Mouse (Mus musculus) kidney, adult 18-20 months (tissue): ENCODE measurements at regions not wholly inside any gene's neighbourhood (a gene's known extent, or its start where the extent isn't known, plus 50 kb on each side); places are given as distances from the start of the nearest gene placed in this dataset.
A peak's percentile ranks its signal among the peaks of the same experiment; 100 is the strongest.

ENCODE experiments used
- DNase-seq: peaks from one replicate; pipeline ENCODE4 v3.0.0; 2021

DNA sequence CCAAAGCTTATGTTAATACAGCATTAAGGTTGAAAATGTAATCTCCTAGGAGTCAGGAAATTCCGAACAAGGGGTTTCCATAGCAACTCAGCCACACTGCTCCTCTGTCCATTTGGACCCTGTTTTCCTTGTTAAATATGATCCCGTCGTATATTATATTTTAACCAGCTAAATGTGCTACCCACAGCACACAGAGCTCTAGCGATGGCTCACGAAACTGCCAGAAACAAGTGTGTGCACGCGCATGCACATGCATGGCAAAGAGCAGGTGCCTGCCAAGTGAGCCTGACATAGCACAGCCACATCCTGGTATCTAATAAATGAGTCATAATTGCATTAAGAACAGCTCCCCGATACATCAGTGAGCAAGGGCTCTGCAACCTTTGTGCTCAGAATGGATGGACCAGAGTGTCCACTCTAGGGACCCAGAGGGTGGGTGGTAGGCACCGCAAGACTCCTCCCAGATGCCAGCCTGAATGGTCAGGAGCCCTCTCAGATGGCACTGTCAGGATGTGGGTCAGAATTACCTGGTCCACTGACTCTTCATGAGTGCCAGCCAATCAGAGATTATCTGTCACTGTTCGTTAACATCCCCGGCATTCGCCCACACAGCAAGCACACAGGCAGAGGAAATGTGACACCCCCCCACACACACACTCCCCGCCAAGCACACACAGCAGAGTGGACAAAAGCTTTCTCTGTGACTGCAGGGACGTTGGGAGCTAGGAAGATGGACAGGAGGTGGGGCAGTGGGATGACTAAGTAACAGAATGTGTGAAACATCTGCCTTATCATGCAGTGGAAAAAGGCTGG, 272.8 kb upstream of the Zmiz1 start:
- peak; percentile 35 for DNase-seq

DNA sequence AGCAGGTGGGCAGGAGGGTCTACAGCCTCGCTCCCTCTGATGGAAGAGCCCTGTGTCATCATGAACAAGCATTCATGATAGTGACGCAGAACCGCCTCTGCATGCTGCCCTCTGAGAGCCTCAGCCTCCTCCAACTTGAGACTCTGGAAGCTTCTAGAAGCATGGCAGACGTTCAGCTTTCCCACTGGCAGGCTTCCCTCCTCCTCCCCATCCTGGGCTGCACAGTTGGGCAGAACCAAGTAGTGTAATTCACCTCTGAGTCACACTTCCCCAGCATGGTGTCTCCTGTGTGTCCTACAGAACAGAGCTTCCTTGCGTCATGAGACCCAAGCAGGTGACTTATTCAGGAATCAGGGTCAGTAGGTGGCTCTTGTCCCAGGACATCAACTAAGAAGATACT, 271.3 kb upstream of the Zmiz1 start:
- no peak for DNase-seq

DNA sequence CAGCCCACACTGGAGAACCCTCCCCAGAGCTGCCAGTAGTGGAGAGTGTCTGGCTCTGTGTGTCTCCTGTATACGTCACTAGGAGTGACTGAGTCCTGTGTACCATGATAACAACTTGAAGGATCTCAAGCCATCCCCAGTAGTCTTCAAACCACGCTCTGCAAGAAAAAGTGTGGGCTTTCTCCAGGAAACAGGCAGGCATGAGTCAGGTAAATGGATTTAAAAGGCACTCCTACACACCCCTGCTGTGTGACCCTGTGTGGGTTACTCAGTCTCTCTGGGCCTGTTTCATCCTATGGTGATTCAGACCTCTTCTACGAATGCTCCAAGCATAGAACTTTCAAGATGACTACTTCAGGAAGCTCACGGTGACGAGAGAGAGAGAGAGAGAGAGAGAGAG, 269.7 kb upstream of the Zmiz1 start:
- no peak for DNase-seq

GRCm38 (mm10) chr14:25190680-25191270, 268.2 kb upstream of the Zmiz1 start:
- no peak for DNase-seq

GRCm38 (mm10) chr14:25196820-25197219, 262.2 kb upstream of the Zmiz1 start:
- no peak for DNase-seq

- peak; percentile 26 for DNase-seq
Observed at GRCm38 (mm10) chr14:25199900-25200299, 259.1 kb upstream of the Zmiz1 start.

GRCm38 (mm10) chr14:25200656-25201179, 258.3 kb upstream of the Zmiz1 start:
- DNase-seq = no peak

DNA sequence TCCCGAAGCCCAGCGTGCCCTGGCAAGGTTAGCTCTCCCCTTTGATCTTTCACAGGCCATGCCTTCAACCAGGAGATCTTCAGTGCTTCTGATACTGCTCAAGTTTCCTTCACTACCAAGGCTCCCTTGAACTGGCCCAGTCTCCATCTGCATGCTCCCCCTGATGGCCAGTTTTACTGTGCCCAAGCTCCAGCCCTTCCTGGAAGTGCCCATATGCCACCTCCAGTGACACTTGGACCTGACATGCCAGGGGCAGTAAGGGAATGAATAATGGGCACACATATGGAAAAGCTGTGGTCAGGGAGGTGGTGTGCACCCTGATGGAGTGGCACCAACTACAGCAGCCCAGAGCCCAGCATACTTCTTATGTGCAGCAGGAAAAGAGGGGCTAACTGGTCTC, 256.7 kb upstream of the Zmiz1 start:
- DNase-seq = no peak

DNA sequence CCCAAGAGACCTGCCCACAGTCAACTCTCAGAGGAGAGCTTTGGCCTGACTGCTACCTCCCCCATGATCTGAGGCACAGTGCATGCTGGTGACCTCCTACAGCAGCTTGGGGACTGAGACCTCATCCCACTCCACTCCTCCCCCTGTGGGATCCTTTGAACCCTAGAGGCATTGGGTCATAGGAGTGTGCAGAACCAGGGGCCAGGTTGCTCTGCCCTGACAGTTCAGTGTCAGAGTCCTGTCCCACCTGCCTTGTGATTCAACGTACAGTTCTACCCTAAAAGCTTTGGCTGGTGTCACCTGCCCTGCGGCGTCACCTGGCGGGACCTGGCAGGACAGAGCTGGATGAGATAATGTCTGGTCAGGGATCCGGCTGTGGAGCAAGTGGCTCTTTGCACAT, 254.9 kb upstream of the Zmiz1 start:
- no peak for DNase-seq

- DNase-seq = no peak
Observed at GRCm38 (mm10) chr14:25206855-25207254, 252.1 kb upstream of the Zmiz1 start.

GRCm38 (mm10) chr14:25207422-25207821, 251.6 kb upstream of the Zmiz1 start:
- DNase-seq = peak; percentile 50

DNA sequence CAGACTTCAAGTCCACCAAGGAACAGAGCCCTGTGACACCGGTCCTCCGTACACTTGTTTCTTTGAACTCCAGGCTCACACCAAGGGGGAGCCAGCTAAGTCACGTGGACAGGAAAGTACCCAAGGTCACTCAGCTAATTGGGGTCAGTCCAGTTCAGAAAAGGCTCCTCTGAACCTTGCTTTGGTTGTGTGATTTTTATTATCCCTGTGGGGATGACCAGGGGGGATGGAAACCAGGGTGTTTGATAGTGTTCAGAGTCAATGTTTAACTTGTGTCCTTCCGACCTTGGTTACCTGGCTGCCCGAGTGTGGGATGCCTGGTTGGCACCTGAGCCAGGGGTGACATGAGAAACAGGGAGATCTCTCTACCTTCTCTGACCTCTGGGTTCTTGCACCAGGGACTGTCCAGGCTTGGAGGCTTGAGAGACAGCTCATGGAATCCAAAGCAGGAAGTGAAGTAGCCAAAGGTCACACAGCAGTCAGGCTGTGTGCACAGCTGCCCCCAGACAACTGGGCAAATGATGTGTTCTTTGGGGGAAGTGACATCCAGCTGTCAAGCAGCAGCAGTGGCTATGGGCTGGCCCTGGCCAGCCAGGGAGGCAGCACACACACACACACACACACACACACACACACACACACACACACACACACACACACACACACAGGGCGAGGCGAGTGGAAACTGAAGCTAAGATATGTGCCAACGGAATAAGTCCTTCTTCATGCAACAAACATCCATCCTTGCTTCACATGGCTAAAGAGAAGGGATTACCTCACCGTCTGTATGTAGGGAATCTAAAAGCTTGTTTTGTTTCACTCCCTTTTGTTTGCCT, 250.5 kb upstream of the Zmiz1 start:
- DNase-seq = peak; percentile 88

GRCm38 (mm10) chr14:25213056-25213455, 245.9 kb upstream of the Zmiz1 start:
- DNase-seq = no peak

- no peak for DNase-seq
Observed at GRCm38 (mm10) chr14:25223091-25223490, 235.9 kb upstream of the Zmiz1 start.

- no peak for DNase-seq
Observed at GRCm38 (mm10) chr14:25225214-25225613, 233.8 kb upstream of the Zmiz1 start.

GRCm38 (mm10) chr14:25226155-25226839, 232.7 kb upstream of the Zmiz1 start:
- DNase-seq = peak; percentile 76

GRCm38 (mm10) chr14:25226840-25227506, 232.0 kb upstream of the Zmiz1 start:
- no peak for DNase-seq

GRCm38 (mm10) chr14:25228321-25229047, 230.5 kb upstream of the Zmiz1 start:
- no peak for DNase-seq

- DNase-seq = no peak
Observed at GRCm38 (mm10) chr14:25229569-25229968, 229.4 kb upstream of the Zmiz1 start.

GRCm38 (mm10) chr14:25231881-25232280, 227.1 kb upstream of the Zmiz1 start:
- no peak for DNase-seq

GRCm38 (mm10) chr14:25236421-25236973, 222.5 kb upstream of the Zmiz1 start:
- no peak for DNase-seq
